Mouse (Mus musculus): ENCODE measurements at regions not wholly inside any gene's neighbourhood (a gene's known extent, or its start where the extent isn't known, plus 50 kb on each side); places are given as distances from the start of the nearest gene placed in this dataset.

DNA sequence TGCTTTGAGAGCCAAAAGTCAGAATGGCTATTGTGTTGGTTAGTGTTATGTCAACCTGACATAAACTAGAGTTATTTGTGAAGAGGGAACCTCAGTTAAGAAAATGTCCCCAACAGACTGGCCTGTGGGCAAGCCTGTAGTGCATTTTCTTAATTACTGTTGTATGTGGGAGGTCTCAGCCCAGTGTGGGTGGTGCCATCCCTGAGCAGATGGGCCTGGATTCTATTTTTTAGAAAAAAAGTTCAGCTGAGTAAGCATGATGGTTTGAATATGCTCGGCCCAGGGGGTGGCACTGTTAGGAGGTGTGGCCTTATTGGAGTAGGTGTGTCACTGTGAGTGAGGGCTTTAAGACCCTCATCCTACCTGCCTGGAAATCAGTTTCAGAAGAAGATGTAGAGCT, 104.0 kb downstream of the Tmem215 start:
- H3K4me3 ChIP-seq (ENCODE audit: low read length), result no peak overlapping the region
- no peak for DNase-seq (ENCODE audit: low spot score)
- H3K27me3 ChIP-seq (ENCODE audit: insufficient read depth, low read length), result no peaks in the 10 kb centered on the region
- no peaks in the 10 kb centered on the region for H3K9me3 ChIP-seq (ENCODE audit: low read length)
- H3K4me2 ChIP-seq (ENCODE audit: low read depth, low read length), result no peak overlapping the region
- H3K27ac ChIP-seq, result no peak overlapping the region
- no peak overlapping the region for H3K9ac ChIP-seq (replicated peaks; ENCODE audit: low read length)
- H3K36me3 ChIP-seq (ENCODE audit: insufficient read depth, low read length), result no peaks in the 10 kb centered on the region
- ATAC-seq, result no peak
- WGBS, result 86% methylated on average over 1 of the region's 1 CpGs
- H3K4me1 ChIP-seq (ENCODE audit: insufficient read depth, low read length), result no peaks in the 10 kb centered on the region
- no peak for TF ChIP-seq CTCF (IDR thresholded peaks at IDR 0.05; ENCODE audit: low read depth)

DNA sequence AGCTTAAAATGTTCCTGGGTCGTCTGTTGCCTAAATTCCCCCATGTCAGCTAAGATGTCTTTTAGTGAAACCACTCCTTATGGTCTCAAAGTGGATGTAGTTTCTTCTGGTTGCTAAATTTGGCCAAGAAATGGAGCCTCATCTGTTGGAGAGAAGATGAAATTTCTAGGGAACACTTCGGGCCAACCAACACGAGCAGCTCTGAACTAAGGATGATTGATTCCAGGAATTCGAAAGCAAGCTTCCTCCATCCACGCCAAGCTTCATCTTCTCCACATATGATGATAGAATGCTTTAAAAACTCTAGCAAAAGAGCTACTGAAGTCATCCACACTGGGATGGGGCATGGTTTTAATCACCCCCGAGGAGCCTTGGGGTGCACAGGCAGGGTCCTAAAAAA, 112.5 kb downstream of the Tmem215 start:
- Histone ChIP-seq H3K9me3 (ENCODE audit: low read length) (no peaks in the 10 kb centered on the region), H3K36me3 (ENCODE audit: insufficient read depth, low read length) (no peaks in the 10 kb centered on the region), H3K4me3 (ENCODE audit: low read length) (no peak overlapping the region), H3K4me2 (ENCODE audit: low read depth, low read length) (no peak overlapping the region), H3K4me1 (ENCODE audit: insufficient read depth, low read length) (no peaks in the 10 kb centered on the region), H3K27me3 (ENCODE audit: insufficient read depth, low read length) (no peaks in the 10 kb centered on the region), H3K9ac (replicated peaks; ENCODE audit: low read length) (no peak overlapping the region), H3K27ac (no peak overlapping the region)
- DNase-seq (ENCODE audit: low spot score), result no peak
- TF ChIP-seq CTCF (IDR thresholded peaks at IDR 0.05; ENCODE audit: low read depth), result no peak
- no peak for ATAC-seq
- WGBS, result 91% methylated on average over 6 of the region's 6 CpGs

GRCm38 (mm10) chr4:40584940-40585571, 113.1 kb downstream of the Tmem215 start:
- 70% methylated on average over 3 of the region's 3 CpGs for WGBS
- peak; percentile 55; the same call in 1 of the 2 replicates for ATAC-seq
- no peak overlapping the region for H3K4me2 ChIP-seq (ENCODE audit: low read depth, low read length)

GRCm38 (mm10) chr4:40586045-40586444, 114.1 kb downstream of the Tmem215 start:
- 96% methylated on average over 1 of the region's 1 CpGs for WGBS
- Histone ChIP-seq H3K4me1 (ENCODE audit: insufficient read depth, low read length) (no peaks in the 10 kb centered on the region), H3K4me2 (ENCODE audit: low read depth, low read length) (no peak overlapping the region)

More at GRCm38 (mm10) chr4:40584940-40585571, 113.1 kb downstream of the Tmem215 start:
- Histone ChIP-seq H3K4me3 (ENCODE audit: low read length) (no peak overlapping the region), H3K27me3 (ENCODE audit: insufficient read depth, low read length) (no peaks in the 10 kb centered on the region), H3K9ac (replicated peaks; ENCODE audit: low read length) (no peak overlapping the region), H3K4me1 (ENCODE audit: insufficient read depth, low read length) (no peaks in the 10 kb centered on the region), H3K9me3 (ENCODE audit: low read length) (no peaks in the 10 kb centered on the region), H3K36me3 (ENCODE audit: insufficient read depth, low read length) (no peaks in the 10 kb centered on the region), H3K27ac (no peak overlapping the region)
- TF ChIP-seq CTCF (IDR thresholded peaks at IDR 0.05; ENCODE audit: low read depth), result no peak
- DNase-seq (ENCODE audit: low spot score), result peak; percentile 69

DNA sequence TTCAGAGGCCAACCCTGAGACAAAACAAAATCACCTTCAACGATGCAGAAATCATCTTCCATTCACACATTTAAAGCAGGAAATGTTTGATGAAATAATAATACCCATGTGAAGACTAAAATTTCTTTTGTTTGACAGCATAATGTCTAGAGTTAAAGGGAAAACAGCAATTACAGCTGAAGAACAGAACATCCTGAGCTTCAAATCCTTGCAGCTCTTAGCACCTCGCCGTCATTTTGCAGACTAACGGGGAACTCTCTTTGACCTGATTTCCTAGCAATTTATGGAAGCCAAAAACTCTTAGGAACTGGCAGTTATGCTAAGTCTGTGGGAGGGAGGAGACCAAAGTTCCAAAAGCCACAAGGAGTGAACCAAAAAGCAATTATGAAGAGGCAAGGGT, 115.3 kb downstream of the Tmem215 start:
- DNase-seq (ENCODE audit: low spot score), result no peak
- no peak overlapping the region for H3K27ac ChIP-seq
- no peak overlapping the region for H3K4me3 ChIP-seq (ENCODE audit: low read length)
- no peaks in the 10 kb centered on the region for H3K27me3 ChIP-seq (ENCODE audit: insufficient read depth, low read length)
- no peak for ATAC-seq
- no peak for TF ChIP-seq CTCF (IDR thresholded peaks at IDR 0.05; ENCODE audit: low read depth)
- no peaks in the 10 kb centered on the region for H3K9me3 ChIP-seq (ENCODE audit: low read length)
- H3K4me2 ChIP-seq (ENCODE audit: low read depth, low read length), result no peak overlapping the region
- no peak overlapping the region for H3K9ac ChIP-seq (replicated peaks; ENCODE audit: low read length)
- no peaks in the 10 kb centered on the region for H3K4me1 ChIP-seq (ENCODE audit: insufficient read depth, low read length)
- WGBS, result 75% methylated on average over 4 of the region's 4 CpGs
- no peaks in the 10 kb centered on the region for H3K36me3 ChIP-seq (ENCODE audit: insufficient read depth, low read length)

More at GRCm38 (mm10) chr4:40586045-40586444, 114.1 kb downstream of the Tmem215 start:
- no peaks in the 10 kb centered on the region for H3K27me3 ChIP-seq (ENCODE audit: insufficient read depth, low read length)
- DNase-seq (ENCODE audit: low spot score) (no peak), ATAC-seq (no peak)
- TF ChIP-seq CTCF (IDR thresholded peaks at IDR 0.05; ENCODE audit: low read depth), result no peak
- no peak overlapping the region for H3K4me3 ChIP-seq (ENCODE audit: low read length)
- no peaks in the 10 kb centered on the region for H3K36me3 ChIP-seq (ENCODE audit: insufficient read depth, low read length)
- H3K9ac ChIP-seq (replicated peaks; ENCODE audit: low read length), result no peak overlapping the region
- no peaks in the 10 kb centered on the region for H3K9me3 ChIP-seq (ENCODE audit: low read length)
- H3K27ac ChIP-seq, result no peak overlapping the region

- H3K27ac ChIP-seq, result no peak overlapping the region
- WGBS, result 67% methylated on average over 5 of the region's 5 CpGs
- H3K4me2 ChIP-seq (ENCODE audit: low read depth, low read length), result no peak overlapping the region
- H3K9me3 ChIP-seq (ENCODE audit: low read length), result no peaks in the 10 kb centered on the region
- H3K4me3 ChIP-seq (ENCODE audit: low read length), result no peak overlapping the region
- H3K27me3 ChIP-seq (ENCODE audit: insufficient read depth, low read length), result no peaks in the 10 kb centered on the region
- H3K9ac ChIP-seq (replicated peaks; ENCODE audit: low read length), result no peak overlapping the region
- no peak for ATAC-seq
- no peaks in the 10 kb centered on the region for H3K36me3 ChIP-seq (ENCODE audit: insufficient read depth, low read length)
- H3K4me1 ChIP-seq (ENCODE audit: insufficient read depth, low read length), result no peaks in the 10 kb centered on the region
- no peak for DNase-seq (ENCODE audit: low spot score)
- no peak for TF ChIP-seq CTCF (IDR thresholded peaks at IDR 0.05; ENCODE audit: low read depth)
These were observed 109.2 kb downstream of the Aptx start for GRCm38 (mm10) chr4:40593806-40594205.

- Histone ChIP-seq H3K4me1 (ENCODE audit: insufficient read depth, low read length) (no peaks in the 10 kb centered on the region), H3K9me3 (ENCODE audit: low read length) (no peaks in the 10 kb centered on the region), H3K27ac (no peak overlapping the region), H3K9ac (replicated peaks; ENCODE audit: low read length) (no peak overlapping the region), H3K4me2 (ENCODE audit: low read depth, low read length) (no peak overlapping the region), H3K4me3 (ENCODE audit: low read length) (no peak overlapping the region), H3K36me3 (ENCODE audit: insufficient read depth, low read length) (no peaks in the 10 kb centered on the region), H3K27me3 (ENCODE audit: insufficient read depth, low read length) (no peaks in the 10 kb centered on the region)
- TF ChIP-seq CTCF (IDR thresholded peaks at IDR 0.05; ENCODE audit: low read depth), result no peak
- 77% methylated on average over 5 of the region's 5 CpGs for WGBS
- ATAC-seq (no peak), DNase-seq (ENCODE audit: low spot score) (no peak)
These were observed 78.0 kb downstream of the Aptx start for GRCm38 (mm10) chr4:40625024-40625423.
